Mouse (Mus musculus) cerebellum, adult 18-20 months (tissue): Measurements from ENCODE around the gene Slc9b2.

Experiments used
- DNase-seq, 2 experiments: peaks; one replicate each; pipeline ENCODE4 v3.0.0; 2021

Gene Slc9b2

DNA sequence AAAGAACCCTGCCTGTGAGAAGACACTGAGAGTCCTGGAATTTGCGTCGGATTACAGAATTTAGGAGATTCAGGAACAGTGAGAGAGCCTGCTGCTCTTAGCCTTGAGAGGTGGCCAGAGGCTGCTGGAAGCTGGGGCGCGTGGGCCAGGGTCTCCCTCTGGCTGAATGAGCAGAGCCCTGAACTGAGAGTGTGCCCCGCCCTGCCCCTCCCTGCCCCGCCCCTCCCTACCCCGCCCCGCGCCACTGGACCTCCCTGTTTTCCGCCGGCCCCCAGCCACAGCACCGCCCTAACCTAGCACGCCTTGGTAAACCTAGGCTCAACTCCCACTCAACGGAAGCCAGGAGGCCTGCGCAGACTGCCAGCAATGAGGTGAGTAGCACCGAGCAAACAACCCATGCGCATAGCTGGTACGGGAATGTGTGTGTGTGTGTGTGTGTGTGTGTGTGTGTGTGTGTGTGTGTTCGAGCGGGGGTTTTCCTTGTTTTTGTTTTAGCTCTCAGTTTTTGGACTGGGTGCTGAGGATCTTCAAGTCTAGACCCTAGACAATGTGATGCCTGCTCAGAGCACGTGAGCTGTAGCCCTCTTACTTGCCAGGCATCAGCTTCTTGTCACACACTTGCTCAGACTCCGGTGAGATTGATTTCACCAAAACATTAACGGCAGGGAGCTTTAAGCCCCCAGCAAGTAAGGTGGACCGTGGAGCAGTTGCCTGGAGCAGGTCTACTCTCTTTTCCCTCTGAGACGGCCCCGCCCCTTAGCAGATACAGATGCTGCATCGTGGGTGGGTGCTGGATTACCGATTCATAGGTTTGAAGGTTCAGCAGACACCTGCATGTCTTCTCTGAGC lies at the start of gene Slc9b2:
TSS of gene Slc9b2 (plus strand) at position 290 of the 849 bp plus-strand sequence.
- no peak for DNase-seq

DNA sequence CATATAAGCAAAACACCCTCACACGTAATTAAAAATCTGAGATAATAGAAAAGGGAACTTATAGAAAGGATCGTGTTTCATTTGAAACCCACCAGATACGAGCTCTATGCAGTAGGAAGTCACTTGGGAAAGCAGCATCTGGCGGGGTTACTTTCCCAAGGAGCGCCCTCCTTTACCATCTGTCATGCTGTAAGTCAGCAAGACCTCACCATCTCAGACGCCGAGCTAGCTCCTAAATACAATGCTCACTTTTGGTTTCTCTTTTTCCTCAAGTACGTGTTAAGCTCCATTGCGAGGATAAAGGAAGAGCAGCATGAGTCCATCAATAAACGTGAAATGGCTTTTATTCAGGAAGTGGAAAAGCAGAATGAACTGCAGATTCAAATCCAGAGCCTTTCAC lies 48.6 kb upstream of the Slc9b2 start:
- DNase-seq: no peak

DNA sequence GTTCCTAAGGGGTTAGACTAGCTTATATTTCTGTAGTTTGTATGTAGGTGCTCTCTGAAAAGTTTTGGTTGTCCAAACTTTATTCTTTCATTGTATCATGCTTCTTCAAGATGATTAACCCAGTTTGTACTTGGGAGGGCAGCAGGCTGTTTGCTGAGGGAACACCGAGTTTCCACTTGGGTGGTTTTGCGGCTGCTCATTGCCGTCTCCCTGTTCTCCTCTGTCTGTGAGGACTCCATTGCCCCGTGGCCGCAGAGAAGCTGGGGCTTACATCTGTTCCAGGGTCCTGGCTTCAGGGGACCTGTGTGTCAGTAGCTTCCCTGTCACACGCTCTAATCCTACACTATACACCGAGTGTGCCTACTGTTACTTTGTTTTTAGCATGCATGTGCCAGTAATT lies 47.3 kb upstream of the Slc9b2 start:
- DNase-seq: no peak

DNA sequence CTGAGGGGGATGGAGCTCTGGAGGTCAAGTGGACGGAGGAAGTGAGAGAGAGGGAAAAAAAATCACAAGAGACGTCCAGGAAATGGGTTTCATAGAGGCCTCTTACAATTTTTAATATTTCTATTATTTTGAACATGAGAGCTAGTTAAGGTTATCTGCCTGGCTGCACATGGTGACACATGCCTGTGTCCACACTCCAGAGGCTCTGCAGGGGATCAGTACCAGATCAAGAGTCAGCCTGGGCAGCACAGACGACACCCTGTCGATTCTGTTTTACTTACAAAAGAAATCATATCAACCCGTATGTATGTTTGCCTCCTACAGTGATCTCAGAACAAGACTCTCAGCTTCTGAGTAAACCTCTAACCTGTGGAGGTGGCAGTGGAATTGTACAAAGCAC lies 38.9 kb upstream of the Slc9b2 start:
- DNase-seq: no peak

DNA sequence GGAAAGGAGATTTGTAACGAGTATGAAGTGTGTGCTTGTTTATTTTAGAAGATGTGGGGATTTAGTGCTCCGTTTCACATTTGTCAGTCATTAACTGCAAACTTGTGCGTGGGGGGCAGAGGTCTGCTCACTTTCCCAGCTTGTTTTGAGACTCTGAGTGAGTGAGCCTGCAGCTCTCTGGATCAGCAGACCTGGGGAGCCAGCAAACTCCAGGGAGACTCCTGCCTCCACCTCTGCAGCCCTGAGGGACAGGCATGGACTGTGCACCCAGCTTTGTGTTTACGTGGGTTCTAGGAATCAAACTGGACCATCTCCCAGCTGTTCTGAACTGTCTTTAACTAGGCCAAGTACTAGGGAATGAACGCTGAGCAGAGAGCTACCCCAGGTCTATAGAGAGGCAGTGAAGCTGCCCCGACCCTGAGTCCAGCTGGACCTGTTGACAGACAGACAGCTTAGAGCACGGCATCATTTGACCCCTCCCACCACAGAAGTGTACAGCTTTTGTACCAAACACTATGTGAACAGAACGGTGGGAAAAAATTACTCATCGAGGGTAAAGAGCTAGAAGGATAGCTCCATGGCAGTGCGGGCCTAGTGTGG lies 38.0 kb upstream of the Slc9b2 start:
- no peak for DNase-seq

DNA sequence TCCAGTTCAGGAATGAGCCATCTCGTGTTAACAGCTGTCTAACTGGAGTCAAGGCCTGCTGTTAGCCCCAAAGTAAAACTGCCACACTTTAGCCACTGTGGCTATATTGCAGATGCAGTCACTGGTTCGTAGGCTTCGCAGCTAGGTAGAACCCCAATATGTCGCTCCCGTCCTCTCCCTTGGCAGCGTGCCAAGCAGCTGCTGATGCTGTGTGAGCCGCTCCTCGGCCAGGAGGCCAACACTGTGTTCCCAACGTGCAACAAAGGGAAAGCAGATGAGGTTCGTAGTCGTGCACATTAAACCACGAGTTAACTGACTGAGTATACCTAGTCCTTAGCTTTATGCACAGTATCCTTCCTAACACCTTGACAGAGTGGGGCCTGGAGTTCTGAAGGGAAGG lies 34.9 kb upstream of the Slc9b2 start:
- DNase-seq: no peak

DNA sequence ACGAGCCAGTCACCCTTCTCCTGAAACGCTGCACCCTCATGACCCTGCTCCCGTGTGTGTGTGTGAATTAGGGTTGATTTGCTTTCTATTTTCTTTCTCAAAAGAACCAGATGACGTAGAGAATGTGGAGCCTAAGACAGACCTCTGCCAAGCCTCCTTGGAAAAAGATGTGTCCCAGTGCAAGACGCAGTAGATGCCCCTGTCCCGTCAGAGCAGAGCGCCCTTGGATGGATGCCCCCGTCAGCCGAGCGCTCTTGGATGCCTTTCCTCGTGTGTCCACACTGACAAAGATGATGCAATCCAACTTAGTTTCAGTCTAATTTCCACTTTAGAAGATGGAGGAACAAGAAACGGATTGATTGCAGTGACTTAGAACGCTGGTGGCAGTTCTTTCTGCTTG lies 34.5 kb upstream of the Slc9b2 start:
- DNase-seq: no peak

DNA sequence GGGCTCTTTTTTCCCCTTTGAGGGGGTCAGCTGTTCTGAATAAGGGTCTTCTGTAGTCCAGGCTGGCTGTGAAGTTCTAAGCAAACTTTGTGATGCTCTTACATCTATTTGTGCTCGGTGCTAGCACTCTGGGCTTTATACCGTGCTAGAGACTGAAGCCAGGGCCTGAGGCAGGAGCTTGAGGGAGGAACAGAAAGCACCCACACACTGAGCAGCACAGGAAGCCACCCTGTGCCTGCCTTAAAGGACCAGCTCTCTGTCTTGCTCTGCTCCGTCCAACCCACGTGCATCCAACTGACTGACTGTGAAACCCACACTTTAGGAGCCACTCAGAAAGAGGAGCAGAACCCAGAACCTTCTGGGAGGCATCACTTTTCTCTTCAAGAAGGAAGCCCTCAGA lies 27.3 kb upstream of the Slc9b2 start:
- no peak for DNase-seq

DNA sequence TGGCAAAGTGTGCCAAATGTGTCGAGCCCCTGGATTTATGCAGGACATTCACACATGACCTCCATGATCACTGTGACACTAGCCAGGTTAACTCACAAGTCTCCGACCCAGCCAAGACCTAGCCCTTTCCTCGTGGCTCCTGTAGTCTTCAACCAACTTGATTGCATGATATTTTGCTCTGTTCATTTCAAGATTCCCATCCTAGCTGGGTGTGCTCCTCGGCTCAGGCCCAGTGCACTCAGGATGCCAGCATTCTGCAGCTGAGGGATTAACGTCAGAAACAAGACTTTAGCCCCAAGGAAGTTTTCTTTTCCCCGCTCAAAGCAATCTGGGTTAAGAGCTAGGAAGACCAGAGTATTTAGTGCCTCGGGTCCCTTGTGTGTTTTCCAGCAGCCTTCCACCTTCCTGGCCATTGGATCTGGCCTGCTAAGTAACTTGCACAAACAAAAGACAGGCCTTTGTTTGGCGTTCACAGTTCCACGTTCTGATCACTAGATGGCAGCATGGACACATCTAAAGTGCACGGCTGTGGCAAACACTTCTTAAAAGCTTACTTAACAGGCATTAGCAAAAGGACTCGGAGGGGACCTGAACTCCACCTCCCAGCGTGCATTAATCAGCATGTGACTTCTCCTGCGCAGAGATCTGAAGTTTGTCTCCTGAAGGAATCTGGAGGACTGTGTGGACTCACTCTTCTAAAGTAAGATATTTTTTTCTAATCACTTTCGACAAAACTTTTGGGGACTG lies 26.7 kb upstream of the Slc9b2 start, which contains the start of gene Bdh2:
TSS of gene Bdh2 (plus strand) at position 553 of the 747 bp plus-strand sequence.
- peak; percentile 58 to 63 for DNase-seq

DNA sequence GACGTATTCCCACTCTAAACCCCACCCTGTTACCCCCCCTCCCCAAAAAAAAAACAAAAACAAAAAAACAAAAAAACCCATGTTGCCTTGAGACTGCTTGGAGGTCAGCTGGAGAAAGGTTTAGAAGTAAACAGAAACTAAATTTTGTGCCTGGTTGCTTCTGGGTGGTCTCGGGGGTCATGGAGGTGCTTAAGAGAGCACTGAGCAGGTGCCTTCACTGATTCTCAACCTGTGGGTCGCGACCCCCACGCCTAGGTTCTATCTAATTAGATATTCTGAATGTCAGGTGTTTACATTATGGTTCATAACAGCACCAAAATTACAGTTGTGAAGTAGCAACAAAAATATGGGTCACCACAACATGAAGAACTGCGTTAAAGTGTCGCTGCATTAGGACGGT lies 25.8 kb upstream of the Slc9b2 start:
- DNase-seq: no peak

DNA sequence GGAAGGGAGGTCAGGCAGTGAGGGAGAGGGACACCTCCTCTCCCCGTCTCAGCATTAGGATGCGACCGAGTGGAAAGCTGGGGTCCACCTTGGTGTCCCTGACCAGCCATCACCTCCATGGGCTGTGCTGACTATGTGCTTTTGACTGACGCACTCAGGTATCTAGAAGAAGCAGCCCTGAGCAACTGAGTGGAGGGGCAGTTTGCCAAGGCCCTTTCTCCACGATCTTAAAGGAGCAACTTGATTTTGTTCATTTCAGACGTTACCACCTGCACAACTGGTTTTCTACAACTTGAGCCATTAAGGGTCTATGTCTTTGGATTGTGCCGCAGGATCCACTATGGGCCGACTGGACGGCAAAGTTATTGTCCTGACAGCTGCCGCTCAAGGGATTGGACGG lies 22.2 kb upstream of the Slc9b2 start:
- no peak for DNase-seq

DNA sequence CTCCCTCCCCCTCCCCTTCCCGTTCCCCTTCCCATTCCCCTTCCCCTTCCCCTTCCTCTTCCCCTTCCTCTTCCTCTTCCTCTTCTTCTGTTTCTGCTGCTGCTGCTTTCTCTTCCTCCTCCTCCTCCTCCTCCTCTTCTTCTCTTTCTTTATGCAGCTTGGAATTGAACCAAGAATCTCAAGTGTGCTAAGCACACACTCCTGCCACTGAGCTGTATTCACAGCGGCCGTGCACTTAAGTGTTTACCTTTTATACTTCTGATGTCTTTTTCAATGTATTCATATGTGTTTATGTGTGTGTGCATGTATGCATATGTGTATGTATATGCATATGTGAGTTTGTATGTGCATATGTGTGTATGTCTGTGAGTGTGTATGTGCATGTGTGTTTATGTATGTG lies 21.7 kb upstream of the Slc9b2 start:
- DNase-seq: no peak

DNA sequence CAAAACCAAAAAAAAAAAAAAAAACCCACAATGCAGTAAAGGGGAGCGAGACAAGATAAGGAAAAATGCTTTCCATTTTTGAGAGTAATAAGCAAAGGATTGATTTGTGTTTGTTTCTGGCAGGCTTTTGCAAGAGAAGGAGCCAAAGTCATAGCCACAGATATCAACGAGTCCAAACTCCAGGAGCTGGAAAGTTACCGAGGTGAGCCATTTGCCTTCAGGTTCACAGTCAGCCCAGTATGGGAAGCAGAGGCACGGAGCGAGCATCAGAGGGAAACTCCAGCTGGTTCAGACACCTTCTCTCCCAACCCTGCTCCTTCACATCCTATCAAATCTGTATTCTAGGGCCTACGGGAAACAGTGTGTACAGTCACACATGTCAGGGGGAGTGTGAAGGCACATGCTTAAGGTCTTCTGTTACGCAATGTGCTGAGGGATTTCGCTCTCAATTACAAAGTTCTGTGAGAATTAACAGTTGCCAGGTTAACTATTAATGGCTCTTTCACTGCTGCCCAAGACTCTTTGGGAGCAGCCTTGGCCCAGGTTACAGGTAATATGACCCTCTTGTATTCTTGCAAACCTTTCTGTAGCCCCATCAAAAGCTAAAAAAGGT lies 19.3 kb upstream of the Slc9b2 start:
- DNase-seq: no peak

DNA sequence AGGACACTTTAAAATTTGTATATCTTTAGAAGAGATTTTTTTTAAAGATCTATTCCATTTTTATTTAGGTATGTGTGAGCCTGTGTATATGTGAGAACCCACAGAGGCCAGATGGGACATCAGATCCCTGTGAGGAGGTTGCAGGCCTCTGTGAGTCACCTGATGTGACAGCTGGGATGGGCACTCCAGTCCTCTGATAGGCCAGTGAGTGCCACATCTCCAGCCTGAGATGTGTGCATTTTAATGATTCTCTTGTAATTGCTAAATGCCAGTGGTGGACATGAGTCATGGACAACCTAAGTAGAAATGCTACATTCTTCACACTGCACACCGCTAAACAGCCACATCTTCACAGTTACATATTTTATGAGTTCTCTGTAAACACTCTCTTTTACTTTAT lies 18.4 kb upstream of the Slc9b2 start:
- no peak for DNase-seq

DNA sequence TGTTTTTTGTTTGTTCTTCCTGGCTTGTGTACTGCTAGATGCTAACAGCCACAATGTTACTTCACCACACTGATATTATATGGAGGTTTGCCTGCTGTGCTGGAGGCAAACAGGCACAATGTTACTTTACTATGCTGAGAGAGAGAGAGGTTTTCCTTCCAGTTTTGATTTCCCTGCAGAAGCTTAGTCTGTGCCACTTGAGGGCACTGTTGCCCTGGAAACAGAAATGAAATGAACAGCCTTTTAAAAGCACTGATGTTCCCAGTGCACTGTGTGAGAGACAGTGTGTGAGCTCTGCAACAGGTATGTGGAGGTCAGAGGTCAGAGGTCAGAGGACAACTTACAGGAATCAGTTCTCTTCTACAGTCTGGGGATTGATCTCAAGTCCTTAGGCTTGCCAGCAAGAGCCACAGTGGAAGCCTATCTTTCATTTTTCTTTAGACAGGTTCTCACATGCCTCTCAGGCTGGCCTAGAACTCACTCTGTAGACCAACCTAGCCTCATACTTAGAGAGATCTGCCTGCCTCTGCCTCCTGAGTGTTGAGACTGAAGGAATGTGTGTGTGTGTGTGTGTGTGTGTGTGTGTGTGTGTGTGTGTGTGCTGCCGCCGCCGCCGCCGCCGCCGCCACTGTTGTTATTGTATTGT lies 17.1 kb upstream of the Slc9b2 start:
- peak; percentile 30 to 32 for DNase-seq

DNA sequence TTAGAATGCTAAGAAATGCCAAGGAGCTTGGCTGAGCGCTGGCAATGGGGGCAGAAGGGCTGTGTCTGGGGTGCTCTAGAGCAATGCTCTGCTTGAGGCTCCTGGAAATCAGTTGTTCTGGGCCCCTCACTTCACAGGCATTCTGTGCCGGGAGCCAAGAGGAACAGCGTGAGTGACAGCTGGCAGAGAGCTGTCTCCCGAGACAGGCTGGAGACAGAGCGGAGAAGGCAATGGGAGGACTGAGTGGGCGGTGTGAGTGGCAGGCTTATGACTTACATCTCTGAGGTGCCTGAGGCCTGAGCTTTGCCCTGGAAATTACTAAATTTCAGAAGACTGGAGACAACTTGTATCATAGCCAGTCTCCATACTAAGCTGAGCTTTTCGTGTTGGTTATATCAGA lies 13.8 kb upstream of the Slc9b2 start:
- no peak for DNase-seq

DNA sequence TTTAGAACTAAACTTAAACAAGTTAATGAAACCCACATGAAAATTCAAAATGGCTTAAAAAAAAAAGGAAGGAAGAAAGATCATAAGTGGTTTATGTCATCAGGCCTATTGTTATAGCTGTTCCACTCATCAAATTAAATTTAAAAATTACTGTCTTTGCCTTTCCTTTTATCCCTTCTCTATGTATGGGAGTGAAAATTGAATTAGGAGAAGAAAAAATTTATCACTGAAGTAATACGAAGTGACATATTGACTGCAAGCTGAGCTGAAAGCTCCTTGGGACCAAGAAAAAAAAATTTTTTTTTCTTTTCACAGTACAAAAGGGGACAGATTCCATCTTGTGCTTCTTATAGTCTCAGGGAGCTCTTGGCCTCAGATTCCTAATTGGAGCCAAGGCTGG lies 11.9 kb upstream of the Slc9b2 start:
- no peak for DNase-seq

DNA sequence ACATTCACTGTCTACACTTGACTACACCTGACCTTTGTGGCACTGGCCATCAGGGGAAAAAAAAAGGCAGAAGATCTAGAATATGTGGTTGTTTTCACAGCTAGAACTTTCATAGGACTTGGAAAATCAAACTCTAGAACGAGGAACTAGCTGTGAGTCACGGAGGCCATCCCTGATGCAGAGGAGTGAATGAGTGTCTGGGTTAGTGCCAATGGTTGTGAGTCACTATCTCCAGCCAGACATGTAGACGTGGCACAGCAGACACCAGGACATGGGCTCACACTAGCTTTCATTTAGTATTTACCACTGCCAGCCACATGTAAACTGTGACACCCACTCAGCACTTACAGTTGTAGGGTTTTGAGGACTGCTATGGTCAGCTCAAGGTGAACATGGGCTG lies 8.9 kb upstream of the Slc9b2 start:
- no peak for DNase-seq

DNA sequence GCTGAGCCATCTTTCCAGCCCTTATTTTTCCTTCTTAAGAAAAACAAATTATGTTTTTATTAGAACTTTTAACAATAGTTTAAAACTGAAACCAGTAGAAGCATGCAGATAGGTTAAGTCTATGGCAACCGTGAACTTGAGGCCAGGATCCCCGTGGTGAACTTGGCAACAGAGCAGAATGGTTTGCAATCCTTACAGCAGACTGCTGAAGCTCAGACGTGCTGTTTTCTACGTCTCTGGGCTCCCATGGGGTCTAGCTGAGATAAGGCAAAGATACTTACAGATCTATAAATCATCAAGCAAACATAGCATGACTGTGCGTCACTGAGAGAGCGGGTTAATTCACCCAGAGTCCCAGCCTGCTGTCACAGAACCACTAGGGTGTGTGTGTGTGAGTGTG lies 7.4 kb upstream of the Slc9b2 start:
- DNase-seq: no peak

DNA sequence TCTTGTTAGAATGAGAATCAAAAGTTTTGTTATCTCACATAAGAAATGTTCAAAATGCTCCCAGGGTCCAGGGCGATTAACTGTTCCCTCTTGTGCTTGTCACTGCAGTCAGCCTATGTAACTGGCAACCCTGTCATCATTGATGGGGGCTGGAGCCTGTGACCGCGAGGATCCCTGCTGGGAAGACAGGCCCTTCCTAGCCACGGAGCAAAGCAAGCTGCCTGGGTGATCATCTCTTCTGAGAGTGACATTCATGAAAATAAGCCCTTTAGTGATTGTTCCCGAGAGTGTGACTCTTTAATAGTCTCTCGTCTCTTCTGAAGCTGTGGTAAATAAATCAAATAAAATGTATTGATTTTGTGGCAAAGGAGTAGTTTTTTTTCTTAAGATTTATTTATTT lies 3.4 kb upstream of the Slc9b2 start:
- no peak for DNase-seq

DNA sequence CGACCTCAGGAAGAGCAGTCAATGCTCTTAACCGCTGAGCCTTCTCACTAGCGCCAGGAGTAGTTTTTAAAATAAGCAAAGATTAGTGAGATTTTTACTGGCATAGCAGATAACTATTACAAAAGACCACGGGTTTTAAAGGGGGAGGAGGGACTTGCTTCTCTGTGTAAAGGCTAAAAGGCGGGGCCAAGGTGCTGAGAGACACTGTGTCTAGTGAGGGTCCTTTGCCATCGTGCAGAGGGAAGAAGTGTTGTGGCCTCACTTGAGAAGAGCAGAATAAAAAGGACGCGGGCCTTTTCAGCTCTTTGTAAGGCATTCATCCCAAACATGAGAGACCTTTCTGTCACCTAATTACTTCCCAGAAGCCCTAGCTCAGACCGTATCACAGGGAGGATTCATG lies 2.9 kb upstream of the Slc9b2 start:
- no peak for DNase-seq

DNA sequence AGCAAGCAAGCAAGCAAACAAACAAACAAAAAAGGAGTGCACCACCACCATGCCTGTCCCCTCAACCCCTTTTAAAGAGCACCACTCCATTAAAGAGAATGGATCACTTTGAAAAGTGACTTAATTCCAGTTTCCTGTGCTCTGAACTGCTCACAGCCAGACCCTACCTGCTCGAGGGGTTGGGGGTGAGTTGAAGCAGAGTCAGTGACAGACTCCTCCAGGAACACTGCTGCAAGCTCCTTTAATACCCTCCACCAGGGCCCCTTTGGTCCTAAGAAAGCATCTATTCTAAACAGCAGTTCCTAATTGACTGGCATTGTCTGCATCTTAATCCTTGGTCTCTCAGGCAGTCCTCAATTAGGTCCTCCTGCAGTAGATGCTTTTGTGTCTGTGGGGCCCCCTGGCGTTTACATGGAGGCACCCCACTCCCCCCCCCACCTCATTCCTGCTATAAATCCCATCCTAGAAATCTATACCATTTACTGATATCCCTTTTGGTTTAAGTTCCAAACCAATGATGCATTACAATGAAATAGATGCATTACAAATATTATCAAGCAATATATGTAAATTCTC lies 5.5 kb downstream of the Slc9b2 start:
- no peak for DNase-seq

DNA sequence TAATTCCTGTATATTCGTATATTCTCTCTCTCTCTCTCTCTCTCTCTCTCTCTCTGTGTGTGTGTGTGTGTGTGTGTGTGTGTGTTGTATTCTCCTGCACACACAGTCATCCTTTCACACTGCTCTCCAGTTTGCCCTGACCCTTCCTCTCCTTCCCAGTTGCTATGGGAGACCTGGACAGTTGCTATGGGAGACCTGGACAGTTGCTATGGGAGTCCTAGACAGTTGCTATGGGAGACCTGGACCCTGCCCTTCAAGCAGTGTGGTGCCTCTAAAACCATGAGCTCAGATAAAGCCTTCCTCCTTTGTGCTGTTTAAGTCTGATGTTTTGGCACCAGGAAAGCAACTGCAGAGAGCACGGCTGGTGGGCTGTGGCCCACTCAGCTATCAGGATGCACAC lies 6.2 kb downstream of the Slc9b2 start:
- DNase-seq: no peak
